Mouse (Mus musculus) 3134 (cell line): ENCODE data around the gene Xrn1.
"Not testable (repeated sequence)": the region's sequence is repeated elsewhere in the genome, so short reads cannot be mapped to it uniquely, and the experiment has no call there.

Experiments used
- DNase-seq: peaks from one replicate; pipeline ENCODE4 v3.0.0-alpha.2; 2011; ENCODE audit warnings: low spot score; ENCODE audit not compliant: insufficient read length; ENCODE audit errors: extremely low read depth

Gene Xrn1

GRCm38 (mm10) chr9:96044214-96044613, 89.7 kb downstream of the Xrn1 start:
- no peak for DNase-seq

GRCm38 (mm10) chr9:96051501-96051900, 96.9 kb downstream of the Xrn1 start:
- no peak for DNase-seq

DNA sequence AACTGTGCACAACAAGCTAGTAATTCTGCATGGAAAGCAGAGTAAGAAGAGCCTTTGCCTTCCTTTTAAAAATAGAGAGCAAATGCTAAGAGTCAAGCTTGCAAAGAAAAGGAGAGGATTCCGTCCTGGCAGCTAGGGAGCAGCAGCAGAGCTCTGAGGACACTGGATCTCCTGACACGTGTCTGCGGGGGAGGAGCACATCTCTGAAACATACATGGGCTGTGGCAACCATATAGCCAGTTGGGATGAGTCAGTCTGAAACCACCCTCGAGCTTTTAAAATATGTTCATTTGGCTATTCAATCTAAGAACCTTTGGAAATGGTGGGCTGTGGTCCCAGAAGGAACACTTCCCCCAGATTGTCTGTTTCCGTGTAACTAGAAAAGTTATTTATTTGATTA, 100.3 kb downstream of the Xrn1 start:
- DNase-seq, result no peak

DNA sequence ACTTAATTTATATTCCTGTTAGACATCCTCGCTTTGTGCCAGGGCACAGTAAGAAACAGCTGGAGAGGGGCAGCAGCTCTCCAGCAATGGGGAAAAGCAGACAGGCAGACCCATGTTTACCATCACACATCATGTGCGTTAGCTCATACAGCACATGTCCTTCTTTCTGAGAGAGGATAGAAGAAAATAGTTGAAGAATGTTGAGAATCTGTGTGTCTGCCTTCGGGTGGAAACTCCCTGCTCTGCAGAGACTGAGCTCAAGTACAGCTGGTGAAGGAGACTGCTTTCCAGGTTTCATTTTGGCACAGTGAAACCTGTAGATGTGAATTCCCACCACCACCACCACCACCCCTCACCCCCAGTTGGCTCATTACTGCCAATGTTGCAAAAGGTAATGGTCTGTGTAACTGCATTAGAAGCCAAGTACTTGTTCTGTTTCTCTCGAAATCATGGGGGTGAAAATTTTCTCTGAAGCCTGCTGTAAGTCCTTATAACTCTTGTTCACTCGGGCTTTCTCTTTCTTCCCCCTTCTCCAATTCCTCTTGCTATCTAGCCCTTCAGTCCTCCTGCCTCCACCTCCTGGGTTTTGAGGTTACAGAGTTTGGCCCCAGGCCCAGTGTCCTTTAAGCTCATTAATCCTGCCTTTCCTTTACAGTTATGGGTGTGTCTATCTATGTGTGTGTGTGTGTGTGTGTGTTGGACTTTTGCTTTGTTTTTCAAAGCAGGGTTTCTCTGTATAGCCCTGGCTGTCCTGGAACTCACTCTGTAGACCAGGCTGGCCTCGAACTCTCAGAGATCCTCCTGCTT, 102.1 kb downstream of the Xrn1 start:
- no peak for DNase-seq

DNA sequence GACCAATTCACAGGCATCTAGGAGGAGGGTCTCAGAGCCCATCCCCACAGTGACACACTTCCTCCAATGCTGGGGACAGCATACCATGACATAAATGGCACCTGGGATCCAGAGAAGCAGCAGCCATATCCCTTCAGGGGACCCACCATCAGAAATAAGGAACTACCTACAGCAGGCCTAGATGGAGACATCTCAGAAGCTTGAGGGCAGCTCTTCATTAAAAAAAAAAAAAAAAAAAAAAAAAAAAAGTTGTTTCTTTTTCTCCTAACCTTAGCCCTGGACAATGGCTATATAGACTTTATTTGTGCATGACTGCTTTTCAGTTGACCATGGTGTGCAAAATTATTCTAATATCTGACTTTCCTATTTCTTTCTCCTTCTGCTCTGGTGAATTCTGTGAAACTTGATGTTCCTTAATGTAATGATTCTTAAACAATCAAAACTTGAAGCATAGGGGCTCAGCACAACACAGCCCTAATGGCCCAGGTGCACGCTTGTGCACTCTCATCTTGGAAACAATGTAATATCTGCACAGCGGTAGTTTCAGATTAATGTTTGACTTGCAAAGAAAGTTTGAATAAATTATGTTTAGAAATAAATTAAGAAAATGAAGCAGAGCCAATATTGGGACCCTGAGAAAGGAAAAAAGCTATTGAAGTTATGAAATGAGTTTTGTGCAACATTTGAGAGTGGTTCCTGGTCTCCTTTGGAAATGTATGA, 108.7 kb downstream of the Xrn1 start:
- DNase-seq, result no peak

DNA sequence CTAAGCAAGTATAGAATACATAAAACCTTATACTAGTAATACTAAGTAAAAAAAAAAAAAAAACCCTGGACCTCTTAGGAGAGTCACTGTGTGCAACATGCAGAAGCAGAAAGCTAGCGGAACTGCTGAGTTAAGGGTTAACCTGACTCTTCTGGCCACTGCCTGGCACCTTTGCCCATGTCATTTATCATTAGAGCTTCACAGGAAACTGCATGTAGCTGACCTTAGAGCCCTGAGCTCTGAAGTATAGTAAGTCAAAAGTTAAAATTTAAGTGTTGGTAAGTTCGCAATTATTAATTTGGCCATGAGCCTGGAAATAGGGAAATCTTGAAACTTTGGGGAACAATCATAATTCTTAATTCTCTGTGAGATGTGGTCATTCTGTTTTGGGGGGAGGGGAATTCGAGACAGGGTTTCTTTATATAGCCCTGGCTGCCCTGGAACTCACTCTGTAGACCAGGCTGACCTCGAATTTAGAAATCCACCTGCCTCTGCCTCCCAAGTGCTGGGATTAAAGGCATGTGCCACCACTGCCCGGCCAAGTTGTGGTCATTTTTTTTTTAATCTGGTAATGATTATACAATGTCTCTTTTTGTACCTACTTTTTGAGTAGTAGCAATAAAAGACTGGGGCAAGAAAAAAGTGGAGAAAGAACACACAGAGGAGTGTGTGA, 109.4 kb downstream of the Xrn1 start:
- no peak for DNase-seq

DNA sequence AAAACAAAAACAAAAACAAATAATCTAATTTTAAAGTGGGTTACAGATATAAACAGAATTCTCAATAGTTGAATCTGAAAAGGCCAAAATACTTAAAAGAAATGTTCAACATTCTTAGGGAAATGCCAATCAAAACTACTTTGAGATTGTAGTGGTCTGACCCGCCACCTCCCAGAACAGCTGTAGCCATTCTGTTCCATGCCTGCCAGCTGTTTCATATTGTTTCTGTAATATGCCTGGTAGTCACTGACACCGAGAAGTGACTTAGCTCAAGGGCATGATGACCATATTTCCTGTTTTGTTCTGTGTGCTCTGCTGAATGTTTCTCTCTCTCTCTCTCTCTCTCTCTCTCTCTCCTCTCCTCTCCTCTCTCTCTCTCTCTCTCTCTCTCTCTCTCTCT, 112.9 kb downstream of the Xrn1 start:
- DNase-seq, result no peak

DNA sequence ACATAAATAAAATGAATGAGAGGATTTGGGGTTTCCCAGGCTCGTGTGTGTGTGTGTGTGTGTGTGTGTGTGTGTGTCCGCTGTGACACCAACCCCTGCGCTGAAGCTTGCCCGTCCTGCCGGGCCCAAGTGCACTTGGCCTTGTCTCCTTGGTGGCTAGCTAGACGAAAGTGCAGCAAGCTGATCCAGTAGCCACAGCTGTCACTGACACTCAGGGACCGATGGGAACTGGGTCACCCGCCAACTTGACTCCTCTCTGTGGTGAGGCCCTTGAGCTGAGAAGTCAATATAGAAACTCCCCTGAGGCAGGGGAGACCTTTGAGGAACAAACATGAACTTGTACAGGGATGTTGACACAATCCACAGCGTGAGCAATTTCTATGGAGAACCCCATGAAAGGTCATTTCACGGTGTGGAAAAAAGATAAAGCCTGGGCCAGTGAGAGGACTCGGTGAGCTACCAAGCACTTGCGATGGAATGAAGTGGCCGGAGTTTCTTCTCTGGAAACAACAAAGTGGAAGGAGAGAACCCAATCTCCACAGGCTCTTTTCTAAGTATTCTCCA, 124.3 kb downstream of the Xrn1 start:
- no peak for DNase-seq

GRCm38 (mm10) chr9:96085293-96085692, 130.7 kb downstream of the Xrn1 start:
- no peak for DNase-seq

GRCm38 (mm10) chr9:96087671-96088070, 133.1 kb downstream of the Xrn1 start:
- no peak for DNase-seq

- DNase-seq, result not testable (repeated sequence)
Measured at GRCm38 (mm10) chr9:96088456-96088855, 133.9 kb downstream of the Xrn1 start.

GRCm38 (mm10) chr9:96092637-96093036, 138.1 kb downstream of the Xrn1 start:
- DNase-seq, result not testable (repeated sequence)

- no peak for DNase-seq
Measured at GRCm38 (mm10) chr9:96093221-96093620, 138.7 kb downstream of the Xrn1 start.

DNA sequence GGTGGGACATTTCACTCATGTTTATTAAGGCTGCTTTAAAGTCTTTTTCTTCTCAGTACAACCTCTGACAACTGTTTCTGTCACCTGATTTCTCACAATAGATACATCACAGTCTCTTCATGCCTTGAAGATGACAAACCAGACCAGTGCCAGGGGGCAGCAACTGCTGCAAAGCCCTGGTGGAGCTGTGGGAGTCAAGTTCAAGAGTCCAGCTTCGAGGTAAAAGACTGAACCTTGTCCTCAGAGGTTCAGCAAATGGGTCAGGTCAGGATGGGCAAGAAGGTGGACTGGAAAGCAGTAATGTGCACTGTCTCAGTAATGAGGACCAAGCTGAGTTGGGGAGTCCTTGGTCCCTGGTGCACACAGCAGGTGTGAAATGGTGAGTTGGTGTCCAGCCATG, 139.8 kb downstream of the Xrn1 start:
- DNase-seq, result no peak

- no peak for DNase-seq
Measured at GRCm38 (mm10) chr9:96095192-96095591, 140.6 kb downstream of the Xrn1 start.

GRCm38 (mm10) chr9:96102846-96103245, 148.3 kb downstream of the Xrn1 start:
- DNase-seq, result no peak
